Mouse (Mus musculus): Measurements from ENCODE around the gene Haus7.

- TF ChIP-seq CTCF (conservative IDR thresholded peaks at IDR 0.05; ENCODE audit: low read length) (no peak), NANOG (IDR thresholded peaks at IDR 0.05; ENCODE audit: borderline replicate concordance, low read length) (no peak), POU5F1 (IDR thresholded peaks at IDR 0.05; ENCODE audit: borderline replicate concordance, low read length) (no peak)
Observed at GRCm38 (mm10) chrX:73441428-73441827, 17.4 kb downstream of the Haus7 start.

Data from E14TG2a.4 (cell line).